Mouse (Mus musculus) thymus, adult 2 months (tissue): ENCODE data around the gene Arl8b.

Experiments used
- CTCF ChIP-seq: fragments of 200-500 bp; IDR thresholded peaks from 2 replicates; pipeline ENCODE4 v1.5.1; 2012; ENCODE audit warnings: mild to moderate bottlenecking, control low read depth, low read length, moderate library complexity, borderline replicate concordance; ENCODE audit not compliant: control insufficient read depth, poor library complexity, insufficient read depth; ENCODE audit errors: extremely low read depth
- POLR2A ChIP-seq: fragments of 200-500 bp; IDR thresholded peaks from 2 replicates; pipeline ENCODE4 v1.6.1; 2012; ENCODE audit warnings: mild to moderate bottlenecking, low read length, control low read depth, moderate library complexity; ENCODE audit not compliant: control insufficient read depth, poor library complexity, insufficient read depth; ENCODE audit errors: extremely low read depth

DNA sequence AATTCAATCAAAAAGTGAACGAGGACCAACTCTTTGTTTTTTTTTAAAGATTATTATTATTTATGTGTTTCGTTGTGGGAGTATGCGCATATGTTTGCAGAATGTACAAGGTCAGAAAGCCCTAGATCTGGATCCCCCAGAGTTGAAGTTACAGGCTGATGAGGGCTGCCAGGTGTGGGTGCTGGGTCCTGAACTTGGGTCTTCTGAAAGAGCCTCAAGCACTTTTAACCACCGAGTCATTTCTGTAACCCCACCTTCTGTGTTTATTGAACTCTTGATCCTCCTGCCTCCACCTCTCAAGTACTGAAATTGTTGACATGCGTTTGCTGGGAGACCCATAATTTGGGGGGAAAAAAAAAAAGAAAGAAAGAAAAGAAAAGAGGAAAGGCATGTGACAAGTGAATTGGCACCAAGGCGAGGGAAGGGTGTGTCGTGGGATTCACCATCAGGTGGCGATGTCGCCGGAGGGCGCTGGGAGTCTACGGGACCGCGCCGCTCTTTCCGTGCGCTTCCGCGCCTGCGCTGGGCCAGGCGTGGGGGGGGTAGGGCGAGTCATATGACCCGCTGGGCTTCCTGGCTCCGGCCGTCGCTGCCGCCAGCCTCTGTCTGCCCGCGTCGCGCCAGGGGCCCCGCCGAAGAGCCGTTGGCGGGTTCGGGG is at the start of gene Arl8b:
- TF ChIP-seq POLR2A (peak; percentile 56; the same call in 1 of the 2 replicates), CTCF (peak; percentile 90)
